Mouse (Mus musculus) lung, postnatal 10 days (tissue): ENCODE measurements around the gene Pkd1l3.

Experiments used
- DNase-seq: peaks from one replicate; pipeline ENCODE4 v3.0.0; 2021

Pkd1l3 gene

DNA sequence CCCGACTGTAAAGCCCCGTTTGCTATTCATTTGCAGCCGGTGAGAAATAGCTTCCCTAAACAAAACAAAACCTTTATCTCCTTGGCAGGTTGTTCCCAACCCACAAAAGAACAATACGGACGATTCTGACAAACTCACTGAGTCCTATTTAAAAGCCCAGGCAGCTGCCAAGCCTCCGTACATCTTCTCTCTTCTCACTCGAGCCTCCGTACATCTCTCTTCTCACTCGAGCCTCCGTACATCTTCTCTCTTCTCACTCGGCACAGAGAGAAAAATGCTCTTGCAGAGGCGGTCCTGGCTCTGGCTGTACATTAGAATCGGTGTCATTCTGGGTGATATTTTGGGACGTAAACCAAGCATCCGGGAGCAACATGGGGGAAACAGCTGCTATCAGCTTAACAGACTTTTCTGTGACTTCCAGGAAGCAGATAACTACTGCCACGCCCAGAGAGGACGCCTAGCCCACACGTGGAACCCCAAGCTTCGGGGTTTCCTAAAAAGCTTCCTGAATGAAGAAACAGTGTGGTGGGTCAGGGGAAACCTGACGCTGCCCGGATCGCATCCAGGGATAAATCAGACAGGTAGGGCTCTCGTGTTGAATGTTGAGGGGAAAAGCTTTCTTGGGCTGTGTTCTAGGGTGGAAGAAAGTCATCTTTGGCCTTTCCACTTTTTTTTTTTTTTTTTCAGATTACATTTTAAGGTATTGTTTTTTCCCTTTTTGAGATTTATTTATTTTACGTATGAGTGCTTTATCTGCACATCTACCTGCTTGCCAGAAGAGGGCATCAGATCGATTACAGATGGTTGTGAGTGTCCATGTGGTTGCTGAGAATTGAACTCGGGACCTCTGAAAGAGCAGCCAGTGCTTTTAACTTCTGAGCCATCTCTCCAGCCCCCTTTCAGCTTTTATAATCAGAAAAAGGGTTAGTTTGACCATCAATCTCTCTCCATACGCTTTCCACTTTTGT is at the start of gene Pkd1l3:
TSS of gene Pkd1l3 (plus strand) at position 275 of the 968 bp plus-strand sequence.
- DNase-seq, result no peak

GRCm38 (mm10) chr8:109564766-109565165 is 49.6 kb upstream of the Pkd1l3 start:
- DNase-seq, result no peak

- peak; percentile 99 for DNase-seq
These were observed 48.6 kb upstream of the Pkd1l3 start, which contains the start of the genes Dhx38 and Txnl4b for GRCm38 (mm10) chr8:109565498-109566333. Gene Dhx38, minus strand, starts transcription at chr8:109565861. Gene Txnl4b, plus strand, starts transcription at chr8:109565892.

- no peak for DNase-seq
These were observed 43.2 kb upstream of the Pkd1l3 start for GRCm38 (mm10) chr8:109571139-109571538.

- DNase-seq, result no peak
These were observed 38.0 kb upstream of the Pkd1l3 start for GRCm38 (mm10) chr8:109576311-109576710.

- peak; percentile 52 for DNase-seq
These were observed 35.4 kb upstream of the Pkd1l3 start, which contains the start of gene Hp for GRCm38 (mm10) chr8:109578900-109579301. Gene Hp, minus strand, starts transcription at chr8:109579172.

DNA sequence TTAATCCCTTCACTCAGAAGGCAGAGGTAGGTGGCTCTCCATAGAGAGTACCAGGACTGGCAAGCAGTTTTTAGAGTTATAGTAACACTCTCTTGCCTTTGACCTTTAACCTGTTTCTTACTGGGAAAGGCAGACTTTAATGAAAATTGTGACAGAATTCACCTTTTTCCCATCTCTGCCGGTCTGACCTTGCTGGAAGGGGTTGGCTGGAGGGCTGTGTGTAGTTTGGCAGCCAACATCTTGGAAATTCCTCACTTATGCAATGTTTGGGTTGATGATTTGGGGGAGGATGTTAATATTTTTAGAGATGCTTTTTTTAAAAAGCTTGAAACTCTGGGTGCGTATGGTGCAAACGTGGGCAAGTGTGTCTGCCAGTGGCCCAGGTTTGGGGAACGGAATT is 30.0 kb upstream of the Pkd1l3 start:
- DNase-seq, result no peak

GRCm38 (mm10) chr8:109584830-109585229 is 29.5 kb upstream of the Pkd1l3 start:
- no peak for DNase-seq

DNA sequence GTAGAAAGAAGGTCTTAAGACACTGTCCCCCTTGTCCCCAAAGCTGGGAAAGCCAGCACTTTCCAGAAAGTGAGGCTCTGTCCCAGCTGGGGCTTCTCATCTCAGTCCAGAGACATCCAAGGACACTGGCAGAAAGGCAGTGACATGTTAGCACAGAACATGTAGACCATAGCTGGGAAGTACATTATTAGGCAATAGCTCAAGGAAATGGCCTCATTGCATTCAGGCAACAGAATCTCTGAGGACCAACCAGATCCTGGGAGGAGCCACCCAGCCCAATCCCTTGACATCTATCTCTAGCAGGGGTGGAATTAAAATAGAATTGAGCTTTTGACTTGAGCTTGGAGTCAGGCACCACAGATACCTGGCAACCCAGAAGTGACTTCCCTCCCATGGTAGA is 28.7 kb upstream of the Pkd1l3 start:
- no peak for DNase-seq

DNA sequence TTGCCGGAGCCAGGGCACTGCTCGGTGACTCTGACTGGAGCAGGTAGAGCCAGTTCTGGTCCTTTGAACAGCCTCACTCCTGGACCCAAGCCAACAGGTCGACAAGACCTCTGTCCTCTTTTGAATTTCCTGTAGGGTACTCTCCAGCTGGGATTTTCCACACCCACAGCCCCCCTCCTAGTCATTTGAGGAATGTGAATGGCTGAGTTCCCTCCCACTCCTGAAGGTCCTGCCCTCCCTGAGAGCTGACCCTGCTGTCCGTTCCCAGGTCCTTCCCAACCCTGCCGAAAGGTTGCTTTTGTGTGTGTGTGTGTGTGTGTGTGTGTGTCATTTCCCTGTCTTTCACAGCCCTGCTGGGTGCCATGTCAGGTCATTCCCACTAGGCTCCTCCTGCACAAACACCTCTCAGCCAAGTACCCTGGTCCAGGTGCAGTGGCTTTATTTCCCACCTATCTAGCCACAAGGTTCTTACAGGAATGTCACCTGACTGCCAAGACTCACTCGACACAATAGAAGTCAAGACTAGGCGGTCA is 27.3 kb upstream of the Pkd1l3 start:
- peak; percentile 78 for DNase-seq

GRCm38 (mm10) chr8:109590901-109591300 is 23.4 kb upstream of the Pkd1l3 start:
- DNase-seq, result no peak

DNA sequence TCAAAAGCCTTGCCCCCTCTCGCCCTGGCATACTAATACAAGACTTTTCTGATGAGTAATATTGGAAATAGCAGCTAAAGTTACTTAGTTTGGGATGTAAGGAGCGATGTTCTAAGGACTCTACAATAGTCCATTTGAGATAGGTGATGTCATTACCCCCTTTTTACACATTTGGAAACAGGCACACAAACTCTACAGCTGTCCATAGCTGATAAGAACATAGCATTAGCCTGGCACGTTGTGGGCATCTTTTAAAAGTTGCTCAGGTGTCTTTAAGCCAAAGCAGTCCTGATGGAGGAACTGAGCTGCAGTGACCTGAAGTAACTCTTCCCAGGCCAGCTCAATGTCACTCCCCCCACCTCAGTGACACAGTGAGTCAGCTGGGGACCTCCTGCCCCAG is 22.9 kb upstream of the Pkd1l3 start:
- DNase-seq, result no peak

- DNase-seq, result no peak
These were observed 22.2 kb upstream of the Pkd1l3 start for GRCm38 (mm10) chr8:109592164-109592563.

GRCm38 (mm10) chr8:109593117-109593788 is 21.1 kb upstream of the Pkd1l3 start:
- DNase-seq, result peak; percentile 48

DNA sequence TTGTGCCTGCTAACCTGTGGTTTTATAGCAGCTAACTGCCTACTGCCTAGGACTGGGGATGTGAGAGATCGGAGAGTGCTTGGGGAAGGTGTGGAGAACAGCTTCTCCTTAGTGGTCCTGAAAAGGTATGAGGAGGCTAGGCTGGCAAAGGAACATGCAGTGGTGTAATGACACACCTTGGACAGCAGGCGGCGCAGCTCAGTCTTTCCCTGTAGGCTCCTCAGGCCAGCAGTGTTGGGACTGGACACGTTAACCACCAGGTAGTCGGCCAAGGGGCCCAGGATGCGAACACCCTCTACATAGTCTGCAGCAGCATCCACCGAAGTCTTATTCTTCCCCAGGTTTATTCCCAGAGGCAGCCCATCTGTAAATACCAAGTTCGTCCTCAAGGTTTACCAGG is 18.5 kb upstream of the Pkd1l3 start:
- peak; percentile 65 for DNase-seq

DNA sequence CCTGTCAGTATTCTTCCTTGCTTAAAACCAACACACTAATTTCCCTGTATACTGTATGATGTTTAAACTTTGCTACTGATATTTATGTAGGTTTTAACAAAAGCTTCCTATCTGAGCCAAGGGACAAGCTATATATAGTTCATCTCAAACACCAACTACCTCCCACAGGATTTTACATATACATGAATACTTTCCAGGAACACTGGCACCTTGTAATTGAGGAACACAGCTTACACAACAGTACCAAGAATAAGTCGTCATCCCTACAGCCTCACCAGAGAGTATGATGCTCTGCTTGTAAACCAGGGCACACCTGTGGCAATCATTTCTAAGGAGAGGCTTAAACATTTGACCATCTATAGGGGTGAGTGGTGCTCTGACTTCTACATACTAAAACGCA is 7.6 kb upstream of the Pkd1l3 start:
- DNase-seq, result no peak

DNA sequence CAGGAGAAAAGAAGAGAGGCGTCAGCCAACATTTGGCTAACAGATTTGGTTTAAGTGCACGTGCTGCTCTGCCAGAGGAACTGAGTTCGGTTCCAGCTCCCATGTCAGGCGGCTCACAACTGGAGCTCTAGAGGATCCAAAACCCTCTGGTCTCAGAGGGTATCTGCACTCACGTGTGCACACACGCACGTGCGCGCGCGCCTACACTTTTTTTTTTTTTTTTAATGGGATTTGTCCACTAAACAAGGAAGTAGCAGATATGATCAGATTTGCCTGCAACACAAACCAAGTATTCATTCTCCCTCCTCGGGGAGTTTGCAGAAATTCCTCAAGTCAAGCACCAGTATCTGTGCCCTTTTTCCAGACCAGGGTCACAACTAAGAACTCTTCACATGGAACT is 6.7 kb upstream of the Pkd1l3 start:
- no peak for DNase-seq

DNA sequence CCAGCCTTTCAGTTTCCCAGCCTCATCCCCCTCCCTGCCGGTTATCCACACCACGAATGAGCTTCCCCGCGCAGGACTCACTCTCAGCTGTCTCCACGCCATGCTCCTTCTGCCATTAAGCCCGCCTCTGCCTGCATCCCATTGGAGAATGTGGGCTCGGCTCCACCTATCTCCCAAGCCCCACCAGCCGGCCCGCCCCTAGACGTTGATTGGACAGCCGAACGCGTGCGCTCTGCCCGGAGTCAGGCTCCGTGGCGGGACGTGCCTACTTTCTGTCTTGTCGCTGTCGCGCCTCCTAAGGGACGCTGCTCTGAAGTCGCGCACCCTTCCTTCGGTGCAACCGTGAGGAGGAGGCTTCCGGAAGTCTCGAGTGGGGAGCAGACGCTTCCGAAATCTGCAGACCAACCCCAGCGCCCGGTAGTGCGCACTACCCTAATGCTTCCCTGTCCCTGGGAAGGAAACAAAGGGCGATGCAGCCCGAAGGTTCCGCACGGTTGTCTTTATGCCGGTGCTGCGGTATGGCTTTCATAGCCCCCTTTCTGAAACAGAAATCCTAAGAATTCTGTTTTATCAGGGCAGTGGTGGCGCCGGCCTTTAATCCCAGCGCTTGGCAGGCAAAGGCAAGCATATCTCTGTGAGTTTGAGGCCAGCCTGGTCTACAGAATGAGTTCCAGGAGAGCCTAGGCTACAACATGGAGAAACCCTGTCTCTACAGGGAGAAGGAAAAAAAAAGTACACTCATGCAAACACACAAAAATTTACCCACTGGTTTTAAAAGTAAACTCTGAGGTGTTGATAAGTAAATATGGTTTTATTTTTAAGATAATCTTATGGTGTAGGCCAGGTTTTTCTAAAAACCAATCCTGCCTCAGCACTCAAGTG is 5.8 kb upstream of the Pkd1l3 start, which contains the start of gene Dhodh:
TSS of gene Dhodh (minus strand) at position 403 of the 882 bp plus-strand sequence.
- peak; percentile 98 for DNase-seq

DNA sequence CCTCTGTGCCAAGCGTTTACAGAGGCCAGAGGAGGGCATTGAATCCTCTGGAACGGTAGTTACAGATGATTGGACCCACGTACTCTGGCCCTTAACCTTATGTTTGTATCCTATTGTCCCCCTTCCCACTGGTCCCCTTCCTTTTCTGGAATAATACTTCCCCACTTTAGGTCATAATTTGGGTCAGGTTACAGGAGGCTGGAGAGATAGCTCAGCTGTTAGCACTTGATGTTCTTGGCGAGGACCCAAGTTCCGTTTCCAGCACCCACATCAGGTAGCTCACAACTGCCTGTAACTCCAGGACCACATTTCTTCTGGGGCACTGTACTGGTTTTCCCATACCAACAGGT is 5.2 kb upstream of the Pkd1l3 start:
- DNase-seq, result peak; percentile 25

DNA sequence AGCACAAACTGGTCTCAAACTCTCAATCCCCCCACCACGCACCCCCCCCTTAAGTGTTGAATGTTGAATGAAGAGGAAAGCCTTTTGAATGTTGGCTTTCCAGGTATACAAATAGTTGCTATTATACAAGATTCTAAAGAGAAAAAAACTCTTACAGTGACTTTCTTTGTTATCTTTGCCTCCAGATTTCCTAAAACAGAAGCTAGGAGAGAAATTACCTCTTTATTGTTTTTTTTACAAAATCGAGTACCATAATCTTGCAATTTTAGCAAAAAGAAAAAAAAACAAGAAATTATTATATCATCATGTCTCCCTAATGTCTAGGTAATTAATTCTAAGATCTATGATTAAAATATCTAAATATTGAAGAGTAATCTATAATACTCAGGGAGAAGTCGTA is 1.3 kb downstream of the Pkd1l3 start:
- no peak for DNase-seq

- no peak for DNase-seq
These were observed 14.3 kb downstream of the Pkd1l3 start for GRCm38 (mm10) chr8:109628638-109629037.

DNA sequence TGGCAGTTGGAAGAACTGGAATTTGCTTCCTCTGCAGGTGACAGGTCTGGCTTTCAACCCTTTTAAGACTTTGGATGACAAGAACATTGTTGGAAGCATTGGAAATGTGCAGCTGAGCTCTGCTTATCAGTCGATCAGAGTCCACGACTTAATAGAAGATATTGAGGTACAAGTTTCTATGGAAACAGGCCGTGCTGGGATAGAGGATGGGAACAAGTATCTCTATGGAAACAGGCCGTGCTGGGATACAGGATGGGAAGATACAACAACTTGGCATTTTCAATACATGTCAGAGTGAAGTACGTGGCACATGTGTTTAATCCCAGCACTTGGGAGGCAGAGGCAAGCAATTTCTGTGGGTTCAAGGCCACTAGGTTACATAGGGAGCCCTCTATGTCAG is 18.2 kb downstream of the Pkd1l3 start:
- no peak for DNase-seq
